Mouse (Mus musculus) intestine, postnatal 0 days (tissue): ENCODE measurements at regions not wholly inside any gene's neighbourhood (a gene's known extent, or its start where the extent isn't known, plus 50 kb on each side); places are given as distances from the start of the nearest gene placed in this dataset.

ENCODE experiments used
- ATAC-seq: fragments of 200-750 bp; cut with Nextera tagmentation; 2 replicates; pipeline ENCODE4 v1.8.0; 2017; ENCODE audit warnings: mild to moderate bottlenecking, moderate TSS enrichment, moderate library complexity
- H3K27ac ChIP-seq: fragments of 300-500 bp; sonication (generic); 2 replicates; pipeline ENCODE4 v1.5.1; 2014; ENCODE audit warnings: mild to moderate bottlenecking, low read depth, low read length, moderate library complexity
- H3K27me3 ChIP-seq: fragments of 300-500 bp; sonication (generic); replicated peaks from 2 replicates; pipeline ENCODE4 v1.6.1; 2014; ENCODE audit warnings: low read length, mixed read lengths; ENCODE audit not compliant: control insufficient read depth, insufficient read depth
- H3K36me3 ChIP-seq: fragments of 300-500 bp; sonication (generic); 2 replicates; pipeline ENCODE4 v1.6.1; 2014; ENCODE audit warnings: mild to moderate bottlenecking, moderate library complexity; ENCODE audit not compliant: control insufficient read depth, insufficient read depth
- H3K4me1 ChIP-seq: fragments of 300-500 bp; sonication (generic); replicated peaks from 2 replicates; pipeline ENCODE4 v1.6.1; 2014; ENCODE audit warnings: antibody characterized with exemption, low read length, mixed read lengths; ENCODE audit not compliant: control insufficient read depth, insufficient read depth
- H3K4me2 ChIP-seq: fragments of 300-500 bp; sonication (generic); replicated peaks from 2 replicates; pipeline ENCODE4 v1.6.1; 2014; ENCODE audit warnings: low read depth, mild to moderate bottlenecking, moderate library complexity
- H3K4me3 ChIP-seq: fragments of 300-500 bp; sonication (generic); 2 replicates; pipeline ENCODE4 v1.5.1; 2014; ENCODE audit warnings: low read depth, low read length
- H3K9ac ChIP-seq: fragments of 300-500 bp; sonication (generic); 2 replicates; pipeline ENCODE4 v1.6.1; 2014; ENCODE audit warnings: mild to moderate bottlenecking, low read depth, low read length
- H3K9me3 ChIP-seq: fragments of 300-500 bp; sonication (generic); 2 replicates; pipeline ENCODE4 v1.6.1; 2016; ENCODE audit warnings: mixed run types; ENCODE audit not compliant: control insufficient read depth
- CTCF ChIP-seq: sonication (generic); IDR thresholded peaks from 2 replicates; pipeline ENCODE4 v1.5.1; 2016; ENCODE audit warnings: low read depth, mild to moderate bottlenecking, control low read depth, antibody characterized with exemption, moderate library complexity
- WGBS: fragments of 180-500 bp; shearing (Covaris S2); extraction: QIAGEN DNeasy Blood & Tissue Kit; methylation state at CpG from one replicate; pipeline ENCODE4 v1.1.7; 2014; 5-methylcytosine and 5-hydroxymethylcytosine counted together

GRCm38 (mm10) chr7:145135971-145136370 lies 71.9 kb downstream of the 1810010D01Rik start:
- no peaks in the 10 kb centered on the region for H3K36me3 ChIP-seq
- no peaks in the 10 kb centered on the region for H3K4me1 ChIP-seq
- ATAC-seq = no peak
- no peak overlapping the region for H3K27ac ChIP-seq
- no peak overlapping the region for H3K4me2 ChIP-seq
- no peaks in the 10 kb centered on the region for H3K9me3 ChIP-seq
- no peak overlapping the region for H3K9ac ChIP-seq
- TF ChIP-seq CTCF = no peak
- no peaks in the 10 kb centered on the region for H3K27me3 ChIP-seq
- 38% methylated on average over 5 of the region's 5 CpGs for WGBS
- H3K4me3 ChIP-seq = no peak overlapping the region

- no peak overlapping the region for H3K4me3 ChIP-seq
- H3K4me1 ChIP-seq = no peaks in the 10 kb centered on the region
- 94% methylated on average over 5 of the region's 5 CpGs for WGBS
- H3K4me2 ChIP-seq = no peak overlapping the region
- ATAC-seq = no peak
- no peak for TF ChIP-seq CTCF
- H3K36me3 ChIP-seq = no peaks in the 10 kb centered on the region
- no peak overlapping the region for H3K9ac ChIP-seq
- no peaks in the 10 kb centered on the region for H3K9me3 ChIP-seq
- no peaks in the 10 kb centered on the region for H3K27me3 ChIP-seq
- no peak overlapping the region for H3K27ac ChIP-seq
These were observed 75.4 kb downstream of the 1810010D01Rik start for GRCm38 (mm10) chr7:145132506-145132905.

- WGBS = 76% methylated on average over 8 of the region's 8 CpGs
- no peaks in the 10 kb centered on the region for H3K9me3 ChIP-seq
- ATAC-seq = no peak; the same call in 1 of the 2 replicates
- no peaks in the 10 kb centered on the region for H3K36me3 ChIP-seq
- 0 out of 2 replicates have a peak, but pooled peaks cover 3% of the 10 kb centered on the region for H3K4me1 ChIP-seq
- H3K4me3 ChIP-seq = no peak overlapping the region
- no peak overlapping the region for H3K27ac ChIP-seq
- no peaks in the 10 kb centered on the region for H3K27me3 ChIP-seq
- H3K4me2 ChIP-seq = no peak overlapping the region
- TF ChIP-seq CTCF = peak; percentile 43
- H3K9ac ChIP-seq = no peak overlapping the region
These were observed 76.3 kb downstream of the 1810010D01Rik start for GRCm38 (mm10) chr7:145131438-145132159.

GRCm38 (mm10) chr7:145129971-145130370 lies 77.9 kb downstream of the 1810010D01Rik start:
- Histone ChIP-seq H3K4me2 (no peak overlapping the region), H3K9ac (no peak overlapping the region), H3K27ac (no peak overlapping the region), H3K4me1 (0 out of 2 replicates have a peak, but pooled peaks cover 3% of the 10 kb centered on the region), H3K9me3 (no peaks in the 10 kb centered on the region), H3K4me3 (no peak overlapping the region), H3K27me3 (no peaks in the 10 kb centered on the region), H3K36me3 (no peaks in the 10 kb centered on the region)
- WGBS = 15% methylated on average over 4 of the region's 4 CpGs
- no peak for TF ChIP-seq CTCF
- ATAC-seq = no peak

- TF ChIP-seq CTCF = no peak
- no peak overlapping the region for H3K9ac ChIP-seq
- ATAC-seq = no peak
- WGBS = 50% methylated on average over 8 of the region's 8 CpGs
- H3K4me1 ChIP-seq = 0 out of 2 replicates have a peak, but pooled peaks cover 3% of the 10 kb centered on the region
- no peak overlapping the region for H3K27ac ChIP-seq
- no peak overlapping the region for H3K4me2 ChIP-seq
- no peaks in the 10 kb centered on the region for H3K36me3 ChIP-seq
- no peak overlapping the region for H3K4me3 ChIP-seq
- no peaks in the 10 kb centered on the region for H3K9me3 ChIP-seq
- H3K27me3 ChIP-seq = no peaks in the 10 kb centered on the region
These were observed 80.3 kb downstream of the 1810010D01Rik start for GRCm38 (mm10) chr7:145127661-145128060.

- TF ChIP-seq CTCF = no peak
- WGBS = 26% methylated on average over 4 of the region's 4 CpGs
- Histone ChIP-seq H3K4me1 (0 out of 2 replicates have a peak, but pooled peaks cover 3% of the 10 kb centered on the region), H3K27me3 (no peaks in the 10 kb centered on the region), H3K9me3 (no peaks in the 10 kb centered on the region), H3K4me2 (no peak overlapping the region), H3K27ac (no peak overlapping the region), H3K36me3 (no peaks in the 10 kb centered on the region), H3K9ac (no peak overlapping the region), H3K4me3 (no peak overlapping the region)
- ATAC-seq = 0 out of 2 replicates have a peak, but pooled peaks have one; percentile 18
These were observed 80.7 kb downstream of the 1810010D01Rik start for GRCm38 (mm10) chr7:145127180-145127579.
